ENCODE assay signal across 22 mouse cellular contexts in the genomic region with DNA sequence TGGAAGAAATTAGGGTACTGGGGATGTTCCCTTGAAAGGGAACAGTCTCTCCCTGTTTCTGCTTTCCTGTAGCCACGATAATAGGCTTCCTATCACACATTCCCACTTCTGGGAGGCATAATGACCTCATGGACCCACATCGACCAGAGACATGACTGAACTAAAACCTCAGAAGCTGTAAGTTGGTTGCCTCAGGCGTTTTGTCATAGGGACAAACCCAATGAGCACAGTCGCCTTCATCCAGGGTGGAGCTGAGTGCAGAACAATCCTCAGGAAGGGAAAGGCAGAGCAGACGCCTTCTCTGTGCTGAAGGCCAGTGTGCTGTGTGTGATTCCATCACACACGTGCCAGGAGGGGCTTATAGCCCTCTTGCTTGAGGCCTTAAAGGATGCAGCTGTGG. TPM values are rescaled to one million over a fixed set of nuclear protein-coding genes. Genes with fewer than 3 reads are reported as not detected.
"Had no signal": no experiment of that assay in that cellular context is flagged by ENCODE, and none has a peak within 500 bp of the region (broad histone marks: within the 10 kb centered on the region; RNA-seq: fewer than 3 reads in every experiment).

No protein-coding gene starts in this region.

- DNase-seq: lung, adult 18-20 months; lung, embryonic 14.5 days; lung, postnatal 10 days; lung, postnatal 4 days; midbrain, embryonic 14.5 days; retina, postnatal 1 day; right cerebral cortex, adult 18-20 months; right cerebral cortex, postnatal 25 days; right cerebral cortex, postnatal 4 days; spleen, adult 18-20 months; thymus, adult 2 months; thymus, postnatal 25 days; thymus, postnatal 4 days had no signal

- H3K27ac ChIP-seq: midbrain, embryonic 10.5 days; midbrain, embryonic 12.5 days; neural tube, embryonic 13.5 days; neural tube, embryonic 15.5 days had no signal

- H3K27me3 ChIP-seq: midbrain, embryonic 12.5 days; neural tube, embryonic 13.5 days; neural tube, embryonic 15.5 days had no signal

- H3K4me2 ChIP-seq: lung, embryonic 14.5 days; midbrain, embryonic 12.5 days; neural tube, embryonic 13.5 days; neural tube, embryonic 15.5 days had no signal

- H3K36me3 ChIP-seq: midbrain, embryonic 10.5 days; midbrain, embryonic 12.5 days; neural tube, embryonic 13.5 days; neural tube, embryonic 15.5 days had no signal

- H3K4me1 ChIP-seq: midbrain, embryonic 10.5 days; midbrain, embryonic 12.5 days; neural tube, embryonic 13.5 days; neural tube, embryonic 15.5 days had no signal

- ATAC-seq: midbrain, embryonic 16.5 days had no signal

- H3K9me3 ChIP-seq: midbrain, embryonic 10.5 days; midbrain, embryonic 12.5 days had no signal

- H3K9ac ChIP-seq: lung, embryonic 14.5 days; midbrain, embryonic 12.5 days; neural tube, embryonic 13.5 days; neural tube, embryonic 15.5 days had no signal

- H3K4me3 ChIP-seq: midbrain, embryonic 10.5 days; midbrain, embryonic 12.5 days; myocyte; neural tube, embryonic 13.5 days; neural tube, embryonic 15.5 days had no signal

RNA-seq across cellular contexts. Expression of gene Fcnb, which starts 38.4 kb away (rescaled TPM):
- polyA plus RNA-seq: lung, embryonic 14.5 days; midbrain, embryonic 10.5 days; midbrain, embryonic 12.5 days; midbrain, embryonic 14.5 days; midbrain, embryonic 16.5 days; myocyte; neural tube, embryonic 11.5 days; neural tube, embryonic 15.5 days; small intestine, adult 2 months; urinary bladder, adult 2 months had no signal
